Mouse (Mus musculus) megakaryocyte, embryonic 14.5 days (primary cell): Measurements from ENCODE around the gene Acp4. TPM values are rescaled to one million over a fixed set of nuclear protein-coding genes. Genes with fewer than 3 reads are reported as not detected.
"Not testable (repeated sequence)": the region's sequence is repeated elsewhere in the genome, so short reads cannot be mapped to it uniquely, and the experiment has no call there.

ENCODE experiments used
- H3K27me3 ChIP-seq: replicated peaks from 2 replicates; pipeline ENCODE3; 2012; ENCODE audit warnings: inconsistent platforms
- H3K36me3 ChIP-seq: replicated peaks from 2 replicates; pipeline ENCODE3; 2012; ENCODE audit warnings: low read length, inconsistent platforms, mixed read lengths
- H3K4me1 ChIP-seq: 2 replicates; pipeline ENCODE4 v1.6.1; 2012; ENCODE audit warnings: inconsistent platforms
- H3K4me3 ChIP-seq: replicated peaks from 2 replicates; pipeline ENCODE3; 2012; ENCODE audit warnings: moderate library complexity, mild to moderate bottlenecking, inconsistent platforms
- H3K9me3 ChIP-seq: 2 replicates; pipeline ENCODE4 v1.6.1; 2012; ENCODE audit warnings: inconsistent platforms
- FLI1 ChIP-seq: IDR thresholded peaks from 2 replicates; pipeline ENCODE4 v1.6.1; 2012; ENCODE audit warnings: low read length, inconsistent platforms, mixed read lengths
- GATA1 ChIP-seq: IDR thresholded peaks from 3 replicates; pipeline ENCODE4 v1.6.1; 2012; ENCODE audit warnings: mixed read lengths, low read length, inconsistent platforms, borderline replicate concordance
- polyA plus RNA-seq: library from polyadenylated mRNA; stranded (reverse); fragments of >175 nt; gene quantifications from 2 replicates; pipeline ENCODE4 v1.2.3, GENCODE M21; 2012; ENCODE audit warnings: low replicate concordance; ENCODE audit not compliant: insufficient read depth

Acp4 gene
- polyA plus RNA-seq, 1 experiment, result not detected

- Histone ChIP-seq H3K36me3 (no peaks in the 10 kb centered on the region), H3K4me1 (no peaks in the 10 kb centered on the region), H3K27me3 (peaks cover 25% of the 10 kb centered on the region), H3K4me3 (no peak overlapping the region), H3K9me3 (no peaks in the 10 kb centered on the region)
- TF ChIP-seq GATA1, result no peak
- TF ChIP-seq FLI1, result no peak
These were observed 48.9 kb downstream of the Acp4 start for GRCm38 (mm10) chr7:44208307-44208706.

- H3K27me3 ChIP-seq, result peaks cover 21% of the 10 kb centered on the region
- H3K9me3 ChIP-seq, H3K4me1 ChIP-seq, H3K4me3 ChIP-seq, H3K36me3 ChIP-seq: not testable (repeated sequence)
These were observed 50.0 kb downstream of the Acp4 start, which contains the start of gene Klk1b4 for GRCm38 (mm10) chr7:44207135-44207534. Gene Klk1b4, plus strand, starts transcription at chr7:44207435.

Other genes starting within 250 kb of the Acp4 start
- not detected in 2 replicates for gene Klk1b26, start 245.2 kb downstream of the Acp4 start, polyA plus RNA-seq
- gene Klk1b27, start 205.1 kb downstream of the Acp4 start, polyA plus RNA-seq, result not detected in 2 replicates
- gene Klk1b21, start 155.1 kb downstream of the Acp4 start, polyA plus RNA-seq, result not detected in 2 replicates
- gene Klk1b22, start 144.7 kb downstream of the Acp4 start, polyA plus RNA-seq, result not detected in 2 replicates
- gene Klk1b16, start 120.6 kb downstream of the Acp4 start, polyA plus RNA-seq, result not detected in 2 replicates
- not detected in 2 replicates for gene Klk1b24, start 69.1 kb downstream of the Acp4 start, polyA plus RNA-seq
- gene Klk1b3, start 59.2 kb downstream of the Acp4 start, polyA plus RNA-seq, result not detected in 2 replicates
- not detected in 2 replicates for gene Klk1b4, start 49.9 kb downstream of the Acp4 start, polyA plus RNA-seq
- not detected in 2 replicates for gene Klk1b5, start 41.4 kb downstream of the Acp4 start, polyA plus RNA-seq
- not detected in 2 replicates for gene Klk1, start 32.0 kb downstream of the Acp4 start, polyA plus RNA-seq
- not detected in 2 replicates for gene Gm36864, start 21.2 kb downstream of the Acp4 start, polyA plus RNA-seq
- not detected in 2 replicates for gene 1700028J19Rik, start 10.7 kb downstream of the Acp4 start, polyA plus RNA-seq
- 90.5 and 96.5 TPM in 2 replicates for gene 2410002F23Rik, start 10.7 kb downstream of the Acp4 start, polyA plus RNA-seq
- gene Gm15517, start 4.1 kb upstream of the Acp4 start, polyA plus RNA-seq, result not detected in 2 replicates
- 0.92 and 1.8 TPM in 2 replicates for gene Clec11a, start 49.5 kb upstream of the Acp4 start, polyA plus RNA-seq
- gene Shank1, start 52.9 kb upstream of the Acp4 start, polyA plus RNA-seq, result 0.07 TPM in 1 of 2 replicates, not detected in the other
- not detected in 2 replicates for gene Syt3, start 126.7 kb upstream of the Acp4 start, polyA plus RNA-seq
- gene 1700008O03Rik, start 128.4 kb upstream of the Acp4 start, polyA plus RNA-seq, result not detected in 2 replicates
- gene Lrrc4b, start 171.6 kb upstream of the Acp4 start, polyA plus RNA-seq, result not detected in 2 replicates
- not detected in 2 replicates for gene Aspdh, start 208.0 kb upstream of the Acp4 start, polyA plus RNA-seq
- gene Josd2, start 210.6 kb upstream of the Acp4 start, polyA plus RNA-seq, result 191 and 466 TPM in 2 replicates
- gene Emc10, start 239.2 kb upstream of the Acp4 start, polyA plus RNA-seq, result 156 and 185 TPM in 2 replicates
- gene Fam71e1, start 239.2 kb upstream of the Acp4 start, polyA plus RNA-seq, result 2.1 and 9.0 TPM in 2 replicates